Mouse (Mus musculus) hindbrain, postnatal 0 days (tissue): ENCODE data around the gene Ppp1r15b. TPM values are rescaled to one million over a fixed set of nuclear protein-coding genes. Genes with fewer than 3 reads are reported as not detected.

ENCODE experiments used
- ATAC-seq: fragments of 200-750 bp; cut with Nextera tagmentation; 2 replicates; pipeline ENCODE4 v1.8.0; 2017; ENCODE audit warnings: mild to moderate bottlenecking, moderate TSS enrichment, moderate library complexity
- DNase-seq: peaks from one replicate; pipeline ENCODE4 v3.0.0-alpha.2; 2015; ENCODE audit warnings: low spot score
- H3K27ac ChIP-seq: fragments of 300-500 bp; sonication (generic); 2 replicates; pipeline ENCODE4 v1.5.1; 2014; ENCODE audit warnings: mild to moderate bottlenecking
- H3K27me3 ChIP-seq: fragments of 300-500 bp; sonication (generic); 2 replicates; pipeline ENCODE4 v1.6.1; 2014; ENCODE audit warnings: low read length, mixed read lengths; ENCODE audit not compliant: insufficient read depth
- H3K36me3 ChIP-seq: fragments of 300-500 bp; sonication (generic); 2 replicates; pipeline ENCODE4 v1.6.1; 2014; ENCODE audit warnings: low read length, mixed read lengths; ENCODE audit not compliant: insufficient read depth
- H3K4me1 ChIP-seq: fragments of 300-500 bp; sonication (generic); 2 replicates; pipeline ENCODE4 v1.6.1; 2014; ENCODE audit warnings: antibody characterized with exemption, low read length, mixed read lengths; ENCODE audit not compliant: insufficient read depth
- H3K4me2 ChIP-seq: fragments of 300-500 bp; sonication (generic); 2 replicates; pipeline ENCODE4 v1.6.1; 2014; ENCODE audit warnings: low read depth, mild to moderate bottlenecking, low read length, moderate library complexity, mixed read lengths
- H3K4me3 ChIP-seq: fragments of 300-500 bp; sonication (generic); 2 replicates; pipeline ENCODE4 v1.5.1; 2014; ENCODE audit warnings: low read length
- H3K9ac ChIP-seq: fragments of 300-500 bp; sonication (generic); replicated peaks from 2 replicates; pipeline ENCODE4 v1.6.1; 2014; ENCODE audit warnings: mild to moderate bottlenecking, low read length, moderate library complexity, mixed read lengths
- H3K9me3 ChIP-seq: fragments of 300-500 bp; sonication (generic); 2 replicates; pipeline ENCODE4 v1.6.1; 2016; ENCODE audit warnings: low read length, mixed read lengths
- CTCF ChIP-seq: IDR thresholded peaks from 2 replicates; pipeline ENCODE4 v1.5.1; 2016; ENCODE audit warnings: antibody characterized with exemption, control low read depth, low read depth
- WGBS: fragments of 180-500 bp; shearing (Covaris S2); extraction: QIAGEN DNeasy Blood & Tissue Kit; methylation state at CpG from one replicate; pipeline ENCODE4 v1.1.7; 2014; 5-methylcytosine and 5-hydroxymethylcytosine counted together
- polyA plus RNA-seq: library from polyadenylated mRNA; unstranded; fragments of >200 nt; fragmentation: Nextera tagmentation; extraction: Ambion mirVana; gene quantifications from 2 replicates; pipeline ENCODE4 v1.2.1, GENCODE M21; 2015
- total RNA-seq: library from RNA; depleted of rRNA; stranded (reverse); fragments of >200 nt; gene quantifications from 2 replicates; pipeline ENCODE4 v1.2.3, GENCODE M21; 2014

Gene Ppp1r15b
- total and polyA plus RNA-seq, 2 experiments from 2014 or later: 17.0 to 37.4 TPM

GRCm38 (mm10) chr1:133134881-133135280 is 3.9 kb downstream of the Ppp1r15b start:
- H3K4me3 ChIP-seq: peak overlapping the region; percentile 98
- H3K9ac ChIP-seq: peak overlapping the region; percentile 25; the same call in 1 of the 2 replicates
- H3K4me2 ChIP-seq: peak overlapping the region; percentile 96
- H3K9me3 ChIP-seq: no peaks in the 10 kb centered on the region
- no peak for TF ChIP-seq CTCF
- no peak overlapping the region for H3K27ac ChIP-seq
- 23% methylated on average over 4 of the region's 4 CpGs for WGBS
- H3K4me1 ChIP-seq: peaks cover 18% of the 10 kb centered on the region
- DNase-seq (no peak), ATAC-seq (no peak)
- peaks cover 23% of the 10 kb centered on the region for H3K36me3 ChIP-seq
- H3K27me3 ChIP-seq: no peaks in the 10 kb centered on the region

- H3K4me3 ChIP-seq: peak overlapping the region; percentile 98; the same call in 1 of the 2 replicates
Measured at GRCm38 (mm10) chr1:133135808-133136207, 4.9 kb downstream of the Ppp1r15b start.

GRCm38 (mm10) chr1:133138401-133138800 is 7.5 kb downstream of the Ppp1r15b start:
- ATAC-seq: no peak
- Histone ChIP-seq H3K9ac (no peak overlapping the region), H3K9me3 (no peaks in the 10 kb centered on the region), H3K4me1 (peaks cover 14% of the 10 kb centered on the region), H3K27me3 (no peaks in the 10 kb centered on the region), H3K36me3 (peaks cover 36% of the 10 kb centered on the region), H3K4me3 (no peak overlapping the region), H3K27ac (no peak overlapping the region), H3K4me2 (no peak overlapping the region)
- no peak for DNase-seq
- WGBS: 95% methylated on average over 1 of the region's 1 CpGs
- no peak for TF ChIP-seq CTCF

More at GRCm38 (mm10) chr1:133135808-133136207, 4.9 kb downstream of the Ppp1r15b start:
- Histone ChIP-seq H3K9me3 (no peaks in the 10 kb centered on the region), H3K27me3 (no peaks in the 10 kb centered on the region), H3K36me3 (peaks cover 30% of the 10 kb centered on the region), H3K4me2 (peak overlapping the region; percentile 96), H3K9ac (no peak overlapping the region), H3K4me1 (peaks cover 16% of the 10 kb centered on the region), H3K27ac (no peak overlapping the region)
- no peak for DNase-seq
- WGBS: 43% methylated on average over 5 of the region's 5 CpGs
- no peak for TF ChIP-seq CTCF
- no peak for ATAC-seq

DNA sequence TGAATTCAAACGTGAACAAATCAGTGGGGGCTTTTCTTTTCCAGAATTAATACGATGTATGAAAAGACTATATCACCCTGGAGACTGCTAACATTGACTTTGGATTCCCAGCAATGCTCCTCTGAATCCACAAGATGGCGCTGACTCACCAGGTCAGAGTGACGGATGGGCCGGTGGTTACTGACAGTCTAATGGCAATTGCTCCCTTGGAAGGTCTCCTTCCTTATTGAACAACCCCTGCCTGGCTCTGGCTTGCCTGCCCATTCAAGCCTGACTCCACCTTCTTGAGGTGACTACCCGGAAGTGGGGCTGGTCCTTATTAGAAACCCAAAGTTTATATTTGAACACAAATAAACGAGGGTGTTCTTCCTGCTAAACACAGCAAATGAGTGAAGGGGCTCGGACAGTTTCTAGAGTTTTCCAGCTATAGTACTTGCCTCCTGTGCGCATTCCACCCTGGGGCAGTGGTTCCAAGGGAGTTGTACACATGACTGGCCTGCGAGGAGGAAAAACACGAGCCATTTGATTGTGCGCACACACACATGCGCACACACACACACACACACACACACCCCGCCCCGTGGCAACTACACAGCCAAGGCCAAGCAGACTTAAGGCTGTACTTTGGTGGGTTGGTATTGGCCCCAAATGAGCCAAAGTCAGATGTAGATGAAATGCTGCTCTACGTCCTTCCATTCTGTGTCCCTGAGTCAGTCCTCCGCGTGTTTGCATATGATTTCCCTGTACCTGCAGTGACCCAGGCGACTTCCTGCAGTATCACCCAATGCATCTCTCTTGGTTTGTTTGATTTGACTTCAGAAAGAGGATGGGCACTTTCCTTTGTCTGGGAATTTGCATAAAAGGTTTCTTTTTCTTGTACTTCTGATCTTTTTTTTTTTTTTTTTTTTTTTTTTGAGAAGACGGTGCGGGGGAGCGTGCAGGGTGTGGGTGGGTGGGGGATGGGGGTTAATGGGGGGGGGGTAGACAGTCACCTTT is 15.4 kb downstream of the Ppp1r15b start:
- WGBS: 62% methylated on average over 22 of the region's 22 CpGs

DNA sequence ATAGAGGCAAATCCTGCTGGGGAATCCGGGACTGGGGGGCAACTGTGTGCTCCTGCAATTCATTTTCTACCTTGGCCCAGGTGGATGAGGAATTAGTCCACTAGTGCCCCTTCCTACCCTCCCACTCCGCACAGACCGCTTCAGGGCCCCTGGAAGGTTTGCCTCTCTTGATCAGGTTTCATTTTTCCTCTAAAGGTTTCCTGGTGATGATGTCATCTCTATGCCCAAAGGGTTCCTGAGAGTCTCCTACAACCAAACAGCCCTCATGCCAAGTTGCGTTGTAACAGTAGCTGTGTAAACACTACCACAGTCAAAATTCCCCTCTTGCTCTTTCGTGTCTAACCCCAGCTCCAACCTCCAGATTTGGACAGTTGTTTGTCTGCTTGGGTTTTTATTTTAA is 16.4 kb downstream of the Ppp1r15b start:
- Histone ChIP-seq H3K27ac (no peak overlapping the region), H3K4me2 (no peak overlapping the region), H3K9me3 (no peaks in the 10 kb centered on the region), H3K4me1 (no peaks in the 10 kb centered on the region), H3K9ac (no peak overlapping the region), H3K4me3 (no peak overlapping the region), H3K36me3 (no peaks in the 10 kb centered on the region), H3K27me3 (no peaks in the 10 kb centered on the region)
- WGBS: 86% methylated on average over 5 of the region's 5 CpGs
- ATAC-seq: no peak
- DNase-seq: no peak
- no peak for TF ChIP-seq CTCF

More for the DNA sequence above, 15.4 kb downstream of the Ppp1r15b start:
- Histone ChIP-seq H3K9ac (no peak overlapping the region), H3K4me1 (no peaks in the 10 kb centered on the region), H3K27ac (no peak overlapping the region), H3K36me3 (0 out of 2 replicates have a peak, but pooled peaks cover 1% of the 10 kb centered on the region), H3K4me3 (no peak overlapping the region), H3K4me2 (no peak overlapping the region), H3K9me3 (no peaks in the 10 kb centered on the region), H3K27me3 (no peaks in the 10 kb centered on the region)
- DNase-seq (peak; percentile 85), ATAC-seq (peak; percentile 71)
- peak; percentile 93 for TF ChIP-seq CTCF

- Histone ChIP-seq H3K9me3 (no peaks in the 10 kb centered on the region), H3K4me1 (no peaks in the 10 kb centered on the region), H3K4me2 (no peak overlapping the region), H3K27ac (no peak overlapping the region), H3K36me3 (no peaks in the 10 kb centered on the region), H3K9ac (no peak overlapping the region), H3K27me3 (no peaks in the 10 kb centered on the region), H3K4me3 (no peak overlapping the region)
- ATAC-seq (no peak), DNase-seq (no peak)
- 95% methylated on average over 8 of the region's 8 CpGs for WGBS
- no peak for TF ChIP-seq CTCF
Measured at GRCm38 (mm10) chr1:133148122-133148521, 17.2 kb downstream of the Ppp1r15b start.
